Comparison of ENCODE assay signal across 18 mouse cellular contexts in the genomic region with DNA sequence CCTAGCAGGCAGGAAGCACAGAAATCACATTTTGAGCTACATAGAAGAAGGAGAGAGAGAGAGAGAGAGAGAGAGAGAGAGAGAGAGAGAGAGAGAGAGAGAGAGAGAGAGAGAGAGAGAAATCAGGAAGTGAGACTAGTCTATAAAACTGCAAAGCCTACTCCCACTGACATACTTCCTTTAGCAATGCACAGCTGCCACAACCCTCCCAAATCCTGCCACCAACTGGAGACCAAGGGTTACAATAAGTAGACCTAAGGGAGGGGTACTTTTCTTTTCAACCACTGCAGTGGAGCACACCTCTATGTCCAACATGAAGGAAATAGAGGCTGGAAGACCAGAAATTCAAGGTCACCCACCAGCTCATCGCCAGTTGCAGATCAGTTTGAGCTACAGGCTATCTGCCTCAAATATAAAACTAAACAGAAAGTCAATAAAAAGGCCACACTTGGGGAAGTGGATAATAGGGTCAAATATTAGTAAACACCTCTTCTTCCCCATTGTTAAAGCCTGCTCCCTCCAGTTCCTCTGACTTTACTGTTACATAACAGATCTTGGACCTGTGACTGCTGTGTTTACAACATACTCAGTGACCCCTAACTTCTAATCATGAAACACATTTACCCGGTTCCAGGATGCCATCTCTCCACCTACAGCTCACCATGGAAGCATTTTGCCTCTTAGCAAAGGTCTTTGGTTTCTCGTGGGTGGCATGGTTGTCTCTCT. TPM values are rescaled to one million over a fixed set of nuclear protein-coding genes. Genes with fewer than 3 reads are reported as not detected.
DNase-seq lines count a peak whose midpoint lies in the region; ATAC-seq and TF ChIP-seq lines count a peak whose summit lies in the region.
"Had no signal": no experiment of that assay in that cellular context is flagged by ENCODE, and none has a peak within 500 bp of the region (broad histone marks: within the 10 kb centered on the region; RNA-seq: fewer than 3 reads in every experiment).

No protein-coding gene starts in this region.

- H3K9ac ChIP-seq in liver, adult 2 months (ENCODE audit: low read depth, low read length) = no peak overlapping the region
- no peak overlapping the region for H3K9ac ChIP-seq in liver, embryonic 12.5 days
- no peak overlapping the region for H3K9ac ChIP-seq in MEL (ENCODE audit: control insufficient read depth, low read depth, low read length, poor library complexity, severe bottlenecking)
- H3K9ac ChIP-seq in midbrain, postnatal 0 days (replicated peaks; ENCODE audit: low read length, poor library complexity, severe bottlenecking) = no peak overlapping the region
- H3K9ac ChIP-seq: embryonic facial prominence, embryonic 15.5 days; limb, embryonic 12.5 days; lung, embryonic 15.5 days; neural tube, embryonic 15.5 days had no signal

- H3K9me3 ChIP-seq in liver, embryonic 12.5 days (replicated peaks) = no peaks in the 10 kb centered on the region
- no peaks in the 10 kb centered on the region for H3K9me3 ChIP-seq in MEL (replicated peaks; ENCODE audit: insufficient read depth, low read length)
- H3K9me3 ChIP-seq in midbrain, postnatal 0 days (ENCODE audit: low read length) = no peaks in the 10 kb centered on the region
- H3K9me3 ChIP-seq: embryonic facial prominence, embryonic 15.5 days; limb, embryonic 12.5 days; lung, embryonic 15.5 days; neural tube, embryonic 15.5 days had no signal

- no peak overlapping the region for H3K4me3 ChIP-seq in liver, adult 2 months (ENCODE audit: insufficient read depth, low read depth, low read length)
- H3K4me3 ChIP-seq in liver, embryonic 12.5 days = no peak overlapping the region
- H3K4me3 ChIP-seq in MEL (ENCODE audit: control insufficient read depth in 1 of 2, insufficient read depth in 1 of 2, low read depth in 2 of 2, low read length in 2 of 2) (no peak overlapping the region), macrophage (ENCODE audit: inconsistent target) (no peak overlapping the region)
- no peak overlapping the region for H3K4me3 ChIP-seq in midbrain, postnatal 0 days (ENCODE audit: low read depth, low read length)
- H3K4me3 ChIP-seq: embryonic facial prominence, embryonic 15.5 days; limb, embryonic 12.5 days; lung, embryonic 15.5 days; neural tube, embryonic 15.5 days had no signal

- TF ChIP-seq POLR2A in liver, adult 2 months (IDR thresholded peaks at IDR 0.05; ENCODE audit: extremely low read depth, insufficient read depth, low read length) = no peak
- TF ChIP-seq POLR2A in MEL (IDR thresholded peaks at IDR 0.05; ENCODE audit: control insufficient read depth in 1 of 2, insufficient read depth in 1 of 2, low read depth in 1 of 2, low read length in 2 of 2, poor library complexity in 1 of 2) = no peak

- no peak for TF ChIP-seq EP300 in MEL (IDR thresholded peaks at IDR 0.05; ENCODE audit: low read depth in 1 of 2, low read length in 2 of 2)

- no peak for ATAC-seq in liver, embryonic 12.5 days
- ATAC-seq in midbrain, postnatal 0 days (ENCODE audit: low FRiP score) = no peak
- ATAC-seq: forebrain, embryonic 16.5 days; hindbrain, embryonic 16.5 days had no signal

- no peak overlapping the region for H3K4me2 ChIP-seq in liver, embryonic 12.5 days
- no peak overlapping the region for H3K4me2 ChIP-seq in midbrain, postnatal 0 days (ENCODE audit: low read depth, low read length, poor library complexity, severe bottlenecking)
- H3K4me2 ChIP-seq: embryonic facial prominence, embryonic 15.5 days; limb, embryonic 12.5 days; lung, embryonic 15.5 days; neural tube, embryonic 15.5 days had no signal

- 0 out of 2 replicates have a peak overlapping the region, but pooled peaks have one; percentile 24 for H3K27ac ChIP-seq in liver, adult 2 months (replicated peaks; ENCODE audit: insufficient read depth, low read depth, low read length)
- H3K27ac ChIP-seq in liver, embryonic 12.5 days = no peak overlapping the region
- H3K27ac ChIP-seq in MEL (ENCODE audit: control insufficient read depth, low read depth, low read length) (no peak overlapping the region), macrophage (peak overlapping the region; percentile 73)
- no peak overlapping the region for H3K27ac ChIP-seq in midbrain, postnatal 0 days (ENCODE audit: low read depth, low read length)
- H3K27ac ChIP-seq: embryonic facial prominence, embryonic 15.5 days; kidney, postnatal 0 days; limb, embryonic 12.5 days; lung, embryonic 15.5 days; neural tube, embryonic 15.5 days had no signal

- WGBS in liver, adult 2 months = 63% methylated on average over 3 of the region's 3 CpGs
- 58% methylated on average over 3 of the region's 3 CpGs for WGBS in liver, embryonic 12.5 days (ENCODE audit: insufficient replicate concordance)
- WGBS in macrophage (ENCODE audit: missing documents) = 11% methylated on average over 3 of the region's 3 CpGs
- WGBS in midbrain, postnatal 0 days = 83% methylated on average over 3 of the region's 3 CpGs

- peak; percentile 37 for DNase-seq in liver, adult 2 months (ENCODE audit: extremely low read depth, low read depth, low spot score)
- peak; percentile 52 for DNase-seq in MEL (ENCODE audit: low read depth, low spot score)
- DNase-seq in splenic B cell, adult 2 months (ENCODE audit: low read depth, low spot score) = peak; percentile 81
- DNase-seq in adrenal gland, adult 2 months = no peak
- no peak for DNase-seq in midbrain, postnatal 0 days (ENCODE audit: low spot score)
- no peak for DNase-seq in left cerebral cortex, postnatal 25 days (ENCODE audit: low spot score in 2 of 2)
- DNase-seq: gastrocnemius, postnatal 14 days; layer of hippocampus, postnatal 36 days; midbrain, embryonic 14.5 days had no signal

- H3K27me3 ChIP-seq in liver, adult 2 months (ENCODE audit: control insufficient read depth, insufficient read depth, low read length) = no peaks in the 10 kb centered on the region
- H3K27me3 ChIP-seq in liver, embryonic 12.5 days (replicated peaks) = no peaks in the 10 kb centered on the region
- peaks cover 0 to 2% of the 10 kb centered on the region in 2 experiments; a peak in 2 of 4 replicates for H3K27me3 ChIP-seq in MEL (ENCODE audit: control insufficient read depth in 1 of 2, insufficient read depth in 2 of 2, low read length in 2 of 2)
- H3K27me3 ChIP-seq in splenic B cell, adult 2 months (ENCODE audit: control insufficient read depth, insufficient read depth, low read length, poor library complexity, severe bottlenecking) = no peaks in the 10 kb centered on the region
- H3K27me3 ChIP-seq in midbrain, postnatal 0 days (ENCODE audit: insufficient read depth, low read length) = no peaks in the 10 kb centered on the region
- H3K27me3 ChIP-seq: embryonic facial prominence, embryonic 15.5 days; limb, embryonic 12.5 days; lung, embryonic 15.5 days; neural tube, embryonic 15.5 days had no signal

- H3K36me3 ChIP-seq in liver, adult 2 months (ENCODE audit: control insufficient read depth, insufficient read depth, low read length) = peaks cover 7% of the 10 kb centered on the region; the same call in 1 of the 2 replicates
- H3K36me3 ChIP-seq in liver, embryonic 12.5 days = no peaks in the 10 kb centered on the region
- H3K36me3 ChIP-seq in MEL (ENCODE audit: control insufficient read depth in 1 of 2, insufficient read depth in 2 of 2, low read length in 2 of 2) (peaks cover 0 to 4% of the 10 kb centered on the region in 2 experiments; a peak in 2 of 4 replicates), macrophage (ENCODE audit: inconsistent target) (peaks cover 51% of the 10 kb centered on the region)
- no peaks in the 10 kb centered on the region for H3K36me3 ChIP-seq in splenic B cell, adult 2 months (ENCODE audit: control insufficient read depth, insufficient read depth, low read length, poor library complexity, severe bottlenecking)
- no peaks in the 10 kb centered on the region for H3K36me3 ChIP-seq in midbrain, postnatal 0 days (ENCODE audit: insufficient read depth, low read length)
- H3K36me3 ChIP-seq: embryonic facial prominence, embryonic 15.5 days; limb, embryonic 12.5 days; lung, embryonic 15.5 days; neural tube, embryonic 15.5 days had no signal

- no peak for TF ChIP-seq CTCF in liver, adult 2 months (IDR thresholded peaks at IDR 0.05; ENCODE audit: low read depth, low read length)
- TF ChIP-seq CTCF in MEL (IDR thresholded peaks at IDR 0.05 in 2 of 3, conservative IDR thresholded peaks at IDR 0.05 in 1 of 3; ENCODE audit: control insufficient read depth in 1 of 3, insufficient read depth in 1 of 3, low read depth in 2 of 3, low read length in 3 of 3, poor library complexity in 1 of 3, severe bottlenecking in 1 of 3) = peak in 1 of 3 experiments; percentile 16; a peak in 1 of 6 replicates
- no peak for TF ChIP-seq CTCF in midbrain, postnatal 0 days (IDR thresholded peaks at IDR 0.05)

- H3K79me2 ChIP-seq in liver, adult 2 months (ENCODE audit: control insufficient read depth, insufficient read depth, low read length) = no peaks in the 10 kb centered on the region
- H3K79me2 ChIP-seq in MEL (ENCODE audit: control insufficient read depth, insufficient read depth, low read length, poor library complexity) (no peaks in the 10 kb centered on the region), macrophage (ENCODE audit: inconsistent target) (peaks cover 62% of the 10 kb centered on the region; the same call in 1 of the 2 replicates)

- H3K4me1 ChIP-seq in liver, adult 2 months (ENCODE audit: control insufficient read depth, insufficient read depth, low read length) = no peaks in the 10 kb centered on the region
- no peaks in the 10 kb centered on the region for H3K4me1 ChIP-seq in liver, embryonic 12.5 days
- H3K4me1 ChIP-seq in MEL (ENCODE audit: control insufficient read depth in 1 of 2, insufficient read depth in 2 of 2, low read length in 2 of 2) = peaks cover 0 to 3% of the 10 kb centered on the region in 2 experiments; a peak in 2 of 4 replicates
- no peaks in the 10 kb centered on the region for H3K4me1 ChIP-seq in midbrain, postnatal 0 days (ENCODE audit: insufficient read depth, low read length)
- H3K4me1 ChIP-seq: embryonic facial prominence, embryonic 15.5 days; limb, embryonic 12.5 days; lung, embryonic 15.5 days; neural tube, embryonic 15.5 days had no signal

- intact Hi-C loops in left cerebral cortex, postnatal 25 days (cut with DNase I) = loop anchor here (5.0 kb wide), 1 partner anchor 913 kb away; no protein-coding TSS in a partner anchor

- no peak for TF ChIP-seq RAD21 in MEL (IDR thresholded peaks at IDR 0.05; ENCODE audit: low read depth, low read length)

RNA-seq across cellular contexts. Expression of a gene that starts 20.8 kb away (rescaled TPM):
- total RNA-seq in liver, adult 2 months (2014; rRNA removed) = 42.8 and 49.4 TPM in 2 replicates
- polyA plus RNA-seq in liver, adult 2 months (2012; rRNA removed) = 2.1 and 2.7 TPM in 2 replicates
- polyA plus RNA-seq in liver, embryonic 12.5 days (2016; fragmentation: Nextera tagmentation; extraction: Ambion mirVana) = 6.8 and 7.5 TPM in 2 replicates
- total RNA-seq in MEL (2012; rRNA removed) = 0.07 and 0.08 TPM in 2 replicates
- polyA plus RNA-seq in MEL (2012; ENCODE audit: insufficient read depth in 1 of 2, insufficient read length in 2 of 2, low read depth in 1 of 2, low replicate concordance in 2 of 2, missing spikeins in 1 of 2) = not detected
- total RNA-seq in macrophage (2018; cell fraction: chromatin; rRNA removed) = 1,000 to 10,000 TPM in 1 of 26 experiments, 100 to 1,000 TPM in 23, 10 to 100 TPM in 2; 34.8 to 1,051 (median 333) TPM
- 100 to 1,000 TPM in 15 of 26 experiments, 10 to 100 TPM in 11; 59.1 to 579 (median 243) TPM for total RNA-seq in macrophage (2018; cell fraction: cytosol; rRNA removed)
- 1,000 to 10,000 TPM in 7 of 26 experiments, 100 to 1,000 TPM in 19; 105 to 2,075 (median 421) TPM for total RNA-seq in macrophage (2018; cell fraction: nucleus; rRNA removed)
- 311 to 697 TPM (median 500 TPM) in 3 replicates for polyA plus RNA-seq in macrophage (2018)
- total RNA-seq in adrenal gland, adult 2 months (2021) = 10 to 100 TPM; 19.1 to 20.1 TPM
- 0.50 and 0.77 TPM in 2 replicates for polyA plus RNA-seq in adrenal gland, adult 2 months (2012; rRNA removed)
- 11.0 and 13.1 TPM in 2 replicates for total RNA-seq in midbrain, postnatal 0 days (2014; rRNA removed)
- polyA plus RNA-seq in midbrain, postnatal 0 days (2015; fragmentation: Nextera tagmentation; extraction: Ambion mirVana) = 3.7 and 4.1 TPM in 2 replicates
- 1 to 10 TPM; 5.5 to 5.6 TPM for total RNA-seq in left cerebral cortex, postnatal 25 days (2021)

Comparison
In these comparisons a context has a peak if more than half of its experiments do, and no peak if none do; other contexts are left out.
1. H3K27ac ChIP-seq: peak in liver, adult 2 months (single experiment) and macrophage (single experiment); none in liver, embryonic 12.5 days (single experiment), MEL (single experiment) and midbrain, postnatal 0 days (single experiment).
2. DNase-seq: peak in liver, adult 2 months (single experiment), MEL (single experiment) and splenic B cell, adult 2 months (single experiment); none in adrenal gland, adult 2 months (single experiment), midbrain, postnatal 0 days (single experiment) and left cerebral cortex, postnatal 25 days (0 of 2).
3. RNA of a gene that starts 20.8 kb away (polyA plus RNA-seq): 311 to 697 TPM in macrophage; 6.8 to 7.5 TPM in liver, embryonic 12.5 days, 3.7 to 4.1 TPM in midbrain, postnatal 0 days, 2.1 to 2.7 TPM in liver, adult 2 months, 0.50 to 0.77 TPM in adrenal gland, adult 2 months and not detected in MEL; every median in the first group is over 10 times any median in the second.